Comparison of ENCODE assay signal across 8 mouse cellular contexts in genomic region chr11:86571047-86571855, GRCm38 (mm10). TPM values are rescaled to one million over a fixed set of nuclear protein-coding genes. Genes with fewer than 3 reads are reported as not detected.
DNase-seq lines count a peak whose midpoint lies in the region; ATAC-seq and TF ChIP-seq lines count a peak whose summit lies in the region.

No protein-coding gene starts in this region.

- peak; percentile 43 to 59 for DNase-seq in cerebellum, postnatal 10 days
- DNase-seq in cerebellum, postnatal 4 days (ENCODE audit: low spot score in 2 of 2): no peak
- DNase-seq in layer of hippocampus, adult 2 months (ENCODE audit: low spot score in 2 of 2): peak in 1 of 2 experiments; percentile 54
- no peak for DNase-seq in layer of hippocampus, adult 11-12 months (ENCODE audit: low spot score)
- DNase-seq in heart, postnatal 0 days (ENCODE audit: low spot score): peak; percentile 43
- DNase-seq in neural tube, embryonic 11.5 days (ENCODE audit: low spot score): peak; percentile 41
- DNase-seq in right cerebral cortex, postnatal 14 days: no peak
- DNase-seq in cerebellum, adult 9-10 months: no peak

- H3K9ac ChIP-seq in heart, postnatal 0 days (replicated peaks; ENCODE audit: low read depth, low read length): no peak overlapping the region
- H3K9ac ChIP-seq in neural tube, embryonic 11.5 days (ENCODE audit: low read length): no peak overlapping the region

- 0 out of 2 replicates have a peak, but pooled peaks have one; percentile 28 for TF ChIP-seq CTCF in layer of hippocampus, adult 2 months (conservative IDR thresholded peaks at IDR 0.05)
- TF ChIP-seq CTCF in heart, postnatal 0 days (IDR thresholded peaks at IDR 0.05; ENCODE audit: low read depth): no peak

- H3K4me1 ChIP-seq in heart, postnatal 0 days (ENCODE audit: control insufficient read depth, insufficient read depth): peaks cover 6% of the 10 kb centered on the region
- no peaks in the 10 kb centered on the region for H3K4me1 ChIP-seq in neural tube, embryonic 11.5 days (ENCODE audit: control insufficient read depth, insufficient read depth, low read length)

- H3K4me3 ChIP-seq in layer of hippocampus, adult 2 months: no peak overlapping the region
- no peak overlapping the region for H3K4me3 ChIP-seq in heart, postnatal 0 days (ENCODE audit: low read depth, low read length)
- H3K4me3 ChIP-seq in neural tube, embryonic 11.5 days (ENCODE audit: low read depth, low read length): no peak overlapping the region

- H3K36me3 ChIP-seq in heart, postnatal 0 days (replicated peaks; ENCODE audit: control insufficient read depth, insufficient read depth, low read length): no peaks in the 10 kb centered on the region; the same call in 1 of the 2 replicates
- no peaks in the 10 kb centered on the region for H3K36me3 ChIP-seq in neural tube, embryonic 11.5 days (ENCODE audit: control insufficient read depth, insufficient read depth, low read length)

- peak; percentile 39; the same call in 1 of the 2 replicates for ATAC-seq in heart, postnatal 0 days (ENCODE audit: insufficient read depth, low read depth)
- no peak for ATAC-seq in neural tube, embryonic 11.5 days (ENCODE audit: insufficient read depth, low FRiP score, low TSS enrichment)

- 37% methylated on average over 15 of the region's 15 CpGs for WGBS in heart, postnatal 0 days
- 52% methylated on average over 15 of the region's 15 CpGs for WGBS in neural tube, embryonic 11.5 days

- H3K27me3 ChIP-seq in heart, postnatal 0 days (ENCODE audit: control insufficient read depth, insufficient read depth, low read length): no peaks in the 10 kb centered on the region
- H3K27me3 ChIP-seq in neural tube, embryonic 11.5 days (ENCODE audit: control insufficient read depth, insufficient read depth, low read length): no peaks in the 10 kb centered on the region

- no peaks in the 10 kb centered on the region for H3K9me3 ChIP-seq in heart, postnatal 0 days (replicated peaks; ENCODE audit: control insufficient read depth, low read length)
- H3K9me3 ChIP-seq in neural tube, embryonic 11.5 days (ENCODE audit: control insufficient read depth, low read length): no peaks in the 10 kb centered on the region

- H3K27ac ChIP-seq in layer of hippocampus, adult 2 months: no peak overlapping the region
- peak overlapping the region; percentile 65 for H3K27ac ChIP-seq in heart, postnatal 0 days (ENCODE audit: low read depth)
- no peak overlapping the region for H3K27ac ChIP-seq in neural tube, embryonic 11.5 days (ENCODE audit: low read depth, low read length)

- no peak for TF ChIP-seq EP300 in heart, postnatal 0 days (IDR thresholded peaks at IDR 0.05; ENCODE audit: low read depth)

- H3K4me2 ChIP-seq in heart, postnatal 0 days (ENCODE audit: low read depth, low read length): peak overlapping the region; percentile 8; the same call in 1 of the 2 replicates
- H3K4me2 ChIP-seq in neural tube, embryonic 11.5 days (ENCODE audit: low read depth): no peak overlapping the region

RNA-seq across cellular contexts. Expression of gene Tubd1, which starts 26.5 kb away (rescaled TPM):
- 1 to 10 TPM; 6.0 to 8.2 TPM for total RNA-seq in layer of hippocampus, adult 2 months (2021)
- 2.5 and 16.6 TPM in 2 replicates for total RNA-seq in heart, postnatal 0 days (2014; rRNA removed; ENCODE audit: low replicate concordance)
- 8.0 and 10.6 TPM in 2 replicates for polyA plus RNA-seq in heart, postnatal 0 days (2015; fragmentation: Nextera tagmentation; extraction: Ambion mirVana)
- polyA plus RNA-seq in neural tube, embryonic 11.5 days (2014; fragmentation: Nextera tagmentation; extraction: Ambion mirVana): 11.3 and 13.2 TPM in 2 replicates

RNA-seq across cellular contexts. Expression of gene Rps6kb1, which starts 26.6 kb away (rescaled TPM):
- 10 to 100 TPM; 43.8 to 44.2 TPM for total RNA-seq in layer of hippocampus, adult 2 months (2021)
- 10.5 and 13.2 TPM in 2 replicates for total RNA-seq in heart, postnatal 0 days (2014; rRNA removed; ENCODE audit: low replicate concordance)
- 32.7 and 37.1 TPM in 2 replicates for polyA plus RNA-seq in heart, postnatal 0 days (2015; fragmentation: Nextera tagmentation; extraction: Ambion mirVana)
- 56.4 and 57.7 TPM in 2 replicates for polyA plus RNA-seq in neural tube, embryonic 11.5 days (2014; fragmentation: Nextera tagmentation; extraction: Ambion mirVana)

Comparison
In these comparisons a context has a peak if more than half of its experiments do, and no peak if none do; other contexts are left out.
1. DNase-seq: peak in cerebellum, postnatal 10 days (2 of 2), heart, postnatal 0 days (single experiment) and neural tube, embryonic 11.5 days (single experiment); none in cerebellum, postnatal 4 days (0 of 2), layer of hippocampus, adult 11-12 months (single experiment), right cerebral cortex, postnatal 14 days (single experiment) and cerebellum, adult 9-10 months (single experiment).